Mouse (Mus musculus) 3T3-L1 (cell line): ENCODE measurements around the gene Slc38a2.

ENCODE experiments used
- DNase-seq: peaks from one replicate; pipeline ENCODE4 v3.0.0-alpha.2; 2015; ENCODE audit warnings: low read depth, low spot score

Slc38a2 gene

DNA sequence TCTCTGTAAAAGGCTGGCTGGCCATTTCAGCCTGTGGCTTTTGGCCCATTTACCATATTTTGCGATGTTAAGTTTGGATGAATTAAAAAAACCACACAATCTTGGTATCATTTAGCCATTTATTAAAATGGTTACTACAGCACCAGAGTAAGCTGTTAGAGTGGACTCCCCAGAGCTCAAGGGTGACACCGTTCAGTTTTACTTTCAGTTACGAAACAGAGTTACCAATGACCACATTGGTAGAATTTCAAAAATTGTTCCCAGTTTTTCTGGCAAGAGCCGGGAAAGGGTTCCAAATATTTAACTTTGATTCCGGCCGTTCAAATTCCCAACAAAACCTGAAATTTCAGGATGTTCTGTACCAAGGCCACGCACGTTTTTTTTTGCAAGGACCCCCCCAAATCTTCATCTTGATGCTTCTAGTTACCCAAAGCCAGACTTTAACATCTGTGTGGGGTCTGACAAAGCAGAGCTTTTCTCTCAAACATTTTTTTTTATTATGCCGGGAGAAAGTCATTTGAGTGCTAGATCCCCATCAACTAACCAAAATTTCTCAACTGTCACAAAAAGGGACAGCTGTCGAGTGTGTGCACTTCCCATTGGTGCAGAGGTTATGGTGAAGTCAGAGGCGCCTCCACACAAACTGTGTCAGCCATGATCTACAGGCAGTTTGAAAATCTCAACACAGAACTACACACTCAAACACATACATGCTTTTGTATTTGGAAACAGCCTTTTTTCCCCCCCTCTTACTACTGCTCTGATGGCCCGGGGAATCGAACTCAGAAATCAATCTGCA lies 2.8 kb downstream of the Slc38a2 start:
- DNase-seq: peak; percentile 59

GRCm38 (mm10) chr15:96695455-96696421 lies 3.8 kb downstream of the Slc38a2 start:
- peak; percentile 85 for DNase-seq

GRCm38 (mm10) chr15:96694988-96695387 lies 4.5 kb downstream of the Slc38a2 start:
- DNase-seq: no peak

- no peak for DNase-seq
Measured at GRCm38 (mm10) chr15:96693688-96694087, 5.8 kb downstream of the Slc38a2 start.

GRCm38 (mm10) chr15:96692401-96692800 lies 7.1 kb downstream of the Slc38a2 start:
- no peak for DNase-seq

GRCm38 (mm10) chr15:96691381-96691780 lies 8.1 kb downstream of the Slc38a2 start:
- no peak for DNase-seq

DNA sequence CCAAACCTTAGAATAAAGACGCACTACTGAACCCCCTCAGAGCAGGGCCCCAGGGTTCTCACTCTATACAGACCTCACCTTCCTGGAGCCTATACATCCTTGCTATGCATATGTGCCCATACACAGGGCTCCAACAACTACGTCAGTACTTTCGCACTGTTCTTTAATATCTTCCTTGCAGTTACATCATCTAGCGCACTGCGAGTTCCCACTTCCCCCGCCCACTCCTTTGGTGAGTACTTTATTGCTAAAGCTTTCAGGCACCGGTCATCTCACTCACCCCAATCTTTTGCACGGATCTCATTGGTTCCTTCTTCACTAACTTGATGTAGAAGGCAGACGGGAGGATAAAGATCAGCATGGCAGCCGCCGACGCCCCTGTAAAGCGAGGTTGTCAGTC lies 8.7 kb downstream of the Slc38a2 start:
- DNase-seq: no peak

DNA sequence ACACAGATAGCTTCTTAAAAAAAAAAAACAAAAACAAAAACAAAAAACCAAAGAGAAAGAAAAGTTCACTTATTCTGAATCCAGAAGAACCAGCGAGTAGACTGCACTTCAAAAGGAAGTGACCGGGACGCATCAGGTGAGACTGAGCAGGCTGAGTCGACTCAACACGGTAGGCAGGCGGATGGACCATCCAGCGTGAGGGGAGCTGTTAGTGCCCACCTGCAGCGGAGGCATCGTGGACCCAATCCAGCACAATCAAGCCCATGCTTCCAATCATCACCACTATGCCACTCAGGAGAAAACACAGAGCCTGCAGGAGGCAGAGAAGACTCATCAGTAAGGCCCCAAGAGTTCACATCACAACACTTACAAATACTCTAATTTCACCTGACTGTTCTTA lies 9.6 kb downstream of the Slc38a2 start:
- DNase-seq: no peak

DNA sequence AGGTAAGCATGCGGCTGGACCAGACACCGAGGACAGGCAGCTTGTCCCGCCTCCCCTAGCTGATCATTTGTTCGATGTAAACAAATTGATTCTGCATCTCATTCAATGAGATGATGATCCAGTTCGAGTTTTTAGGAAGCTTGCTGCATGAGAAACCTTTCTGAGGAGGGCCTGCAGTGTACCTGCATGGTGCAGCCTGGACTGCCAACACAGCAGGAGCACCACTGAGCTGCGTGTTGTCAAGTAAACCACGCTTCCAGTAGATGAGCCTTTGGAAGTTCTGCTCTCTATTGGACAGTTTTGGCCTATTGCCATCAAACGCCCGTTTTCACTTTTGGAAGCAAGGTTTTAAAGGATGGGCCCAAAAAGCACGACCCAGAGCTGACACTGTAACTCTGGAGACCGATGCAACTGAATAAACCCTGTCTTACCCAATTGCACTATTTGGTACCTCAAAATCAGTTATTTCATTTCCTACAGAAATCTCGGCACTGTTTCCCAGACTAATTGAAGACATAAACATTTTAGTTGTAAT lies 10.7 kb downstream of the Slc38a2 start:
- no peak for DNase-seq

DNA sequence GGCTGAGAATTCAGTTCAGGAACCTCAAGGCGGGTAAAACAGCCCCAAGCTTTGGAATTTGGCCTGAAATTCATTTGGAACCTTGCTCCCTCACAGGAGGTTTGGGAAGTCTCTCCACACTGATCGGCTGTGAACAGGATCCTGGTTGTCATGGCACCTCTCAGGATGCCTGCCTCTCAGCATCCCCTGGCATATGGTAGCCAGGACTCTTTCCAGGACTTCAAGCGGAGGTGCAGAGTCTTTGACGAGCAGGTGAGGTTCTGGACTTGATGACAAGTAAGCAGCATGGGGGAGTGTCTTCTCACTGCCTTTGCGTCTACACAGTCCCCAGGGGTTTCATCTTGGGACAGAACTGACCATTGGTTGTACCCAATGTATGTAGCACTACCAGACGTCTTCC lies 11.5 kb downstream of the Slc38a2 start:
- DNase-seq: no peak

DNA sequence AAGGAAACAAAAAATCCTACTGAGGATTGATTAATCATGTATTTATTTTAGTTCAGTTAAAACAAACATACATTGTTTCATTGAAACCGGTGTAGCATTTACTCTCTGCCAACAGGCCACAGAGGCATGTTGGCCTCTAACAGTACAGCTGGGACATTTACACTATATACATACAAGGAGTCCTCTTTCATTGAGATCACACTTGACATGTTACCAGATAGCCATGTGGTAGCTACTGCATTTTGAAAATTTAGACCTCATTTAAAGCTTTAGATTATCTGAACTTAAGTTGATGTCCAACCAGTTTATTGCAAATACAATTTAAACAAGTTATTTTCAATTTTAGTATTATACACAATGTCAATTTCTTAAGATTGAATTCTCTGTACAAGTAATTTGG lies 12.2 kb downstream of the Slc38a2 start:
- no peak for DNase-seq

GRCm38 (mm10) chr15:96686201-96687159 lies 13.1 kb downstream of the Slc38a2 start:
- peak; percentile 44 for DNase-seq

DNA sequence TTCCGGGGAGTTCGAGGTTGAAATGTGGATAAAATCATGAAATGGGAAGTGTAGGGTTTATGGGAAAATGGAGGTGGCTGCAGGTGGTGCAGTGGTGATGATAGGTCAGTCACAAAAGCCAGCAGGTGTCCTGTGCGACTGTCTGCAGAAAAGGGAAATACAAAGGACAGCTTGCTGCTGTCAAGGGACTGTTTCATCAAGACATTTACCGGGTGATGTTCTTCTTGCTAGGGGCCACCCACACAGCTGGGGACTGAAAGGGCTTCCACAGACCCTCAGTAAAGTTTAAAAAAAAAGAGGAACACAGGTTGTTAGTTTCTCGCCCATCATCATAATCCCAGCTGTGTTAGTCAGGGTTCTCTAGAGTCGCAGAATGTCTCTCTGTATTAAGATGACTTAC lies 14.3 kb downstream of the Slc38a2 start:
- no peak for DNase-seq

- peak; percentile 39 for DNase-seq
Measured at GRCm38 (mm10) chr15:96684132-96684830, 15.2 kb downstream of the Slc38a2 start.

DNA sequence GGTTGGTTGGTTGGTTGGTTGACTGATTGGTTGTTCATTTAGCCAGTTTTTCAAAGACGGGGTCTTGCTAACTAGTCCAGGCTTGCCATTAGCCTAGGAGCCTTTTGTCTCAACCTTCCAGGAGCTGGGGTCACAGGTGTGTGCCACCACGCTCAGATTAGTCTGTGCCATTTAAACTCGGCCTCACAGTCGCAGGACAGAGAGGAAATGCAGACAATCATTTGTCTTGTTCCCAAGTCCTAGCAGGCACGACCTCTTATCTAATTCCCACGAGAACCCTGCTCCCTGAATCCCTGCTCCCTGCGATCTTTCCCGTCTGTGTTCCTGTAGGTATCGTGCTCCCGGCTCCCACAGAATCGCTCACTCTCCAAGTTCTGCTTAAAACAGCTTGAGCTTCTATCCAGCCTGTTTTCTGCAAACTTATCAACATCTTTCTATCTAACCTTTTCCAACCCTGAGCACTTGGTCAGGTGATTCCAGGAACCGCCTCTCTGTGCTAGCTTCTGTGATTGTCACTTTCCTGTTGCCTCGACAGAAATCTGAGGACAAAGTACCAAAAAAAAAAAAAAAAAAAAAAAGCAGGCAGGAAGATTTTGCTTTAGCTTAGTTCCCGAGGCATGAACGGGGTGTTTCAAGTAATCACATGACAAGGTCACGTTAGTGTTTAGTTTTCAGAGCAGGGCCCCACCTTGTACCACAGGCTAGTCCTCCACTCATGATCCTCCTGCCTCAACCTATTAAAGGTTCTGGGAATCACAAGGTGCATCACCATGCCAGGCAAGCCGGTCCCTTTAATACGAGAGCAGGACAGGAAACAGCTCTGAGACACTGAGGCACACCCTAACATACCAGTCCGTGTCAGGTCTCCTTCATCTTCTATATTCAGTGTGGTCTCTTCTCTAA lies 20.4 kb downstream of the Slc38a2 start:
- DNase-seq: no peak

DNA sequence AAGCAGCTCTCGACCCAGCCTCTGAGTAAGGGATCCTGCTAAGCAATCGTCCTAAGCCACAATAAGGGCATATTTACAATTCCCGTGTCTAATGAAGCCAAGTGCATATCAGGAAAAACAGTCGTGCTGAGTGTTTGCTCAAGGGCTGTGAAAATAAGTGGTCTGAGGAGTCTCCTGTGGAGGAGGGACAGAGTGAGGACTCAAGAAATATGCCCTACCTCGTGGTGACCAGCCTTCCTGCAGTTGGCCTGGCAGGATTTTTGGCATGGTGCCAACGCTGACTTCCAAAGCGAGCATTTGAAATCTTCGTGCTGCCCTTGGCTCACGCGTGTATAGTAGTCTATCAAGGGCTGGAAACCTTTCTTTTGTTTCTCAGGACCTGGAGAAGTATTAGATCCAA lies 23.0 kb downstream of the Slc38a2 start:
- no peak for DNase-seq

DNA sequence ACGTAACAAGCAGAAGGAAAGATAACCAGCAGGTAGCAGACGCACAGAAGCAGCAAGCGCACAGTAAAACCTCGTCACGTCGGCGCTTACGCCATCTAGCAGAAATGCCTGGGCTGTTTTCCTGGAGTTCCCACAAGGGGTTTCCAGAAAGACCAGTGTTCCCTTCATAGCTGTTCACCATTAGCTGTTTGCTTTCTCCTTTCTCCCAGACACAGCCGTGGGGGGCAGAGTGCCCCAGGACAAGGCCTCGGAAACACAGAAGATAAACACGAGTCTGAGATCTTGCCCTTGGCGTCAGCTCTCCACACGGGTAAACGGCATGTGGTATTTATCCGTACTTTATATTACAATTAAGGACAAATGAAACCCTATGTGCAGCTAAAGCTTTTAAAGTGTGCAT lies 23.8 kb downstream of the Slc38a2 start:
- DNase-seq: no peak

GRCm38 (mm10) chr15:96675055-96675454 lies 24.5 kb downstream of the Slc38a2 start:
- DNase-seq: no peak

DNA sequence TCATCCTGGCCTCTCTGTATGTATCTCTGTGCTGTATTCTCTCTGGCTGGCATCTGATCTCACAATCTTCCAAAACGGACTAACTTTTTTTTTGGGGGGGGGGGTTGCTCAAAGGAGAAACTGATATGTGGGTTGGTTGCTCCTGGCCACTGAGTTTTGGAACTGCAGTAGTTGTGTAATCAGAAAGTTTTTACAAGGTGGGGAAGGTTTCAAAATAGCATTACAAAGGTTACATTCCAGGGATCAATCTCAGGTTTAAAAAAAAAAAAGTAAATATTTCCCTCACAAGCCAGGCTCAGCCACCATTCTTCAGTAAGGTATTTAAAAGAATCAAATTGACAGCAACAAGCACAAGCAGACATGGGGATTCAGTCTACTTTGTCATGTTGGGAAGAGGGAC lies 25.4 kb downstream of the Slc38a2 start:
- DNase-seq: no peak

GRCm38 (mm10) chr15:96669721-96670120 lies 29.8 kb downstream of the Slc38a2 start:
- no peak for DNase-seq
